13 mouse cellular contexts compared by ENCODE assay signal in genomic region chr10:50063392-50063791, GRCm38 (mm10).
"Had no signal": no experiment of that assay in that cellular context is flagged by ENCODE, and none has a peak within 500 bp of the region (broad histone marks: within the 10 kb centered on the region; RNA-seq: fewer than 3 reads in every experiment).

No protein-coding gene starts in this region.

- H3K9ac ChIP-seq: limb, embryonic 13.5 days; liver, embryonic 14.5 days; midbrain, embryonic 13.5 days; neural tube, embryonic 15.5 days had no signal

- H3K4me3 ChIP-seq: layer of hippocampus, adult 2 months; limb, embryonic 13.5 days; midbrain, embryonic 13.5 days; neural tube, embryonic 15.5 days had no signal

- H3K27ac ChIP-seq: layer of hippocampus, adult 2 months; limb, embryonic 13.5 days; liver, embryonic 14.5 days; midbrain, embryonic 13.5 days; neural tube, embryonic 15.5 days had no signal

- ATAC-seq: midbrain, embryonic 13.5 days had no signal

- H3K4me1 ChIP-seq: limb, embryonic 13.5 days; midbrain, embryonic 13.5 days; neural tube, embryonic 15.5 days had no signal

- DNase-seq: kidney, postnatal 10 days; kidney, postnatal 4 days; lung, adult 18-20 months; lung, postnatal 36 days; right cerebral cortex, adult 18-20 months; right cerebral cortex, postnatal 25 days; thymus, adult 18-20 months; thymus, postnatal 14 days had no signal

- H3K4me2 ChIP-seq: limb, embryonic 13.5 days; midbrain, embryonic 13.5 days; neural tube, embryonic 15.5 days had no signal

- H3K36me3 ChIP-seq: limb, embryonic 13.5 days; midbrain, embryonic 13.5 days; neural tube, embryonic 15.5 days had no signal

- H3K27me3 ChIP-seq: limb, embryonic 13.5 days; midbrain, embryonic 13.5 days; neural tube, embryonic 15.5 days had no signal

- H3K9me3 ChIP-seq: limb, embryonic 13.5 days; midbrain, embryonic 13.5 days; neural tube, embryonic 15.5 days had no signal
